ENCODE assay signal across 23 mouse cellular contexts in the genomic region with DNA sequence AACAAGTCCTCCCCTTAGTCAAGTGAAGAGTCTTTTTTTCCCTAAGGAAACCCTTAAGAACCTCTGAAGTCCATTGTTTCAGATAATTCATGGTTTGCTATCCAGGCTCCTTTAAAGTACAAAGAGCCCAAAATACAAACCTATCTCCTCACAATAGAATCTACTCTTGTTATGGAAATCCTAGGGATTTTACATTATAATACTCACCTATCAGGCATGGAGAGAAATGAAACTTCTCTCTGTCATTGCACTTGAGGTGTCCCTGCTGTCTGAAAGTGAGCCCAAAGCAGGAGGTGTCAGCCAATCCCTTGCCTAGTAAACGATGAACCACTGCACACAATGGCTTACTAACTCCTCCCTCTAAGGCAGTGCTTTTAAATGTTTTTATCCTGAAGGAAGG.
"Had no signal": no experiment of that assay in that cellular context is flagged by ENCODE, and none has a peak within 500 bp of the region (broad histone marks: within the 10 kb centered on the region; RNA-seq: fewer than 3 reads in every experiment).

No protein-coding gene starts in this region.

- DNase-seq: gastrocnemius, adult 2 months; gastrocnemius, postnatal 14 days; gastrocnemius, postnatal 36 days; heart, postnatal 14 days; heart, postnatal 36 days; kidney, adult 11 months; kidney, postnatal 36 days; layer of hippocampus, adult 9-11 months; layer of hippocampus, postnatal 36 days; left cerebral cortex, postnatal 4 days had no signal

- H3K36me3 ChIP-seq: heart, embryonic 13.5 days; heart, embryonic 15.5 days; hindbrain, embryonic 13.5 days; hindbrain, embryonic 15.5 days; kidney, embryonic 15.5 days; limb, embryonic 13.5 days; limb, embryonic 15.5 days; liver, embryonic 12.5 days had no signal

- H3K9me3 ChIP-seq: heart, embryonic 13.5 days; heart, embryonic 15.5 days; hindbrain, embryonic 13.5 days; hindbrain, embryonic 15.5 days; kidney, embryonic 15.5 days; limb, embryonic 13.5 days; limb, embryonic 15.5 days; liver, embryonic 12.5 days had no signal

- H3K4me3 ChIP-seq: gastrocnemius, adult 2 months; heart, adult 2 months; heart, embryonic 13.5 days; heart, embryonic 15.5 days; hindbrain, embryonic 13.5 days; hindbrain, embryonic 15.5 days; kidney, embryonic 15.5 days; limb, embryonic 13.5 days; limb, embryonic 15.5 days; liver, embryonic 12.5 days had no signal

- ATAC-seq: hindbrain, postnatal 0 days; intestine, embryonic 16.5 days; liver, embryonic 12.5 days had no signal

- H3K9ac ChIP-seq: heart, embryonic 13.5 days; heart, embryonic 15.5 days; hindbrain, embryonic 13.5 days; hindbrain, embryonic 15.5 days; kidney, embryonic 15.5 days; limb, embryonic 13.5 days; limb, embryonic 15.5 days; liver, embryonic 12.5 days; liver, embryonic 14.5 days had no signal

- H3K27ac ChIP-seq: gastrocnemius, adult 2 months; heart, adult 2 months; heart, embryonic 13.5 days; heart, embryonic 15.5 days; hindbrain, embryonic 13.5 days; hindbrain, embryonic 15.5 days; hindbrain, postnatal 0 days; kidney, embryonic 15.5 days; kidney, postnatal 0 days; limb, embryonic 13.5 days; limb, embryonic 15.5 days; liver, embryonic 12.5 days; liver, embryonic 14.5 days had no signal
